ENCODE assay signal across 12 mouse cellular contexts in the genomic region with DNA sequence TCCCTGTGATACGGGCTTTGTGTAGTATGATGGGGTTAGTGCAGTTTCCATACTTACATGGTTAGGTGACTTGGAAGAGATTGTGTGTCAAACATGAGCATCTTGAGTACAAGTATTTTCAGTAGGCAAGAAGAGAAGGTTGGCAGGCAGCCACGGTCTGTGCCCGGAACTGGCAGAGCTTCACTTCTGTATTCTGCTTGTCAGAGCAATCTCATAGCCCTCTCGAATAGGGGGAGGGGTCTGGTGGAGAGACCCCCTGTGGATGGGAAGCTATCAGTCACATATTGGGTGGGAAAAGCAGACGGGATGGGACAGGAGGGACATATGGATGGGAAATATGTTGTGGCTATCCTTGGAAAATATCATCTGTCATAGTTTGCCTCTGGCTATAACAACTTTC. TPM values are rescaled to one million over a fixed set of nuclear protein-coding genes. Genes with fewer than 3 reads are reported as not detected.
DNase-seq lines count a peak whose midpoint lies in the region; ATAC-seq and TF ChIP-seq lines count a peak whose summit lies in the region.
"Had no signal": no experiment of that assay in that cellular context is flagged by ENCODE, and none has a peak within 500 bp of the region (broad histone marks: within the 10 kb centered on the region; RNA-seq: fewer than 3 reads in every experiment).

No protein-coding gene starts in this region.

- H3K9ac ChIP-seq in hindbrain, postnatal 0 days (replicated peaks; ENCODE audit: low read length), result no peak overlapping the region
- no peak overlapping the region for H3K9ac ChIP-seq in hindbrain, embryonic 14.5 days
- H3K9ac ChIP-seq: embryonic facial prominence, embryonic 12.5 days; hindbrain, embryonic 13.5 days had no signal

- H3K9me3 ChIP-seq in hindbrain, postnatal 0 days (ENCODE audit: low read length), result no peaks in the 10 kb centered on the region
- no peaks in the 10 kb centered on the region for H3K9me3 ChIP-seq in hindbrain, embryonic 14.5 days (ENCODE audit: control insufficient read depth, low read length)
- H3K9me3 ChIP-seq: embryonic facial prominence, embryonic 12.5 days; hindbrain, embryonic 13.5 days had no signal

- no peaks in the 10 kb centered on the region for H3K36me3 ChIP-seq in hindbrain, postnatal 0 days (ENCODE audit: insufficient read depth, low read length)
- no peaks in the 10 kb centered on the region for H3K36me3 ChIP-seq in hindbrain, embryonic 14.5 days (replicated peaks; ENCODE audit: control insufficient read depth, insufficient read depth)
- H3K36me3 ChIP-seq: embryonic facial prominence, embryonic 12.5 days; hindbrain, embryonic 13.5 days had no signal

- no peaks in the 10 kb centered on the region for H3K27me3 ChIP-seq in hindbrain, postnatal 0 days (ENCODE audit: insufficient read depth, low read length)
- H3K27me3 ChIP-seq in hindbrain, embryonic 14.5 days (ENCODE audit: control insufficient read depth, insufficient read depth, low read length), result no peaks in the 10 kb centered on the region
- H3K27me3 ChIP-seq: embryonic facial prominence, embryonic 12.5 days; hindbrain, embryonic 13.5 days had no signal

- no peak overlapping the region for H3K4me3 ChIP-seq in hindbrain, postnatal 0 days (ENCODE audit: low read length)
- no peak overlapping the region for H3K4me3 ChIP-seq in hindbrain, embryonic 14.5 days (replicated peaks; ENCODE audit: low read length)
- H3K4me3 ChIP-seq: embryonic facial prominence, embryonic 12.5 days; hindbrain, embryonic 13.5 days had no signal

- H3K4me2 ChIP-seq in hindbrain, postnatal 0 days (ENCODE audit: low read depth, low read length), result no peak overlapping the region
- no peak overlapping the region for H3K4me2 ChIP-seq in hindbrain, embryonic 14.5 days (replicated peaks)
- H3K4me2 ChIP-seq: embryonic facial prominence, embryonic 12.5 days; hindbrain, embryonic 13.5 days had no signal

- WGBS in hindbrain, postnatal 0 days, result 44% methylated on average over 5 of the region's 5 CpGs
- WGBS in hindbrain, embryonic 14.5 days, result 77% methylated on average over 5 of the region's 5 CpGs

- peak; percentile 66; the same call in 1 of the 2 replicates for ATAC-seq in hindbrain, postnatal 0 days
- no peak for ATAC-seq in hindbrain, embryonic 14.5 days (ENCODE audit: low FRiP score)
- ATAC-seq: activated CD4-positive, CD25-positive, alpha-beta regulatory T cell, adult 4 months had no signal

- no peak overlapping the region for H3K27ac ChIP-seq in hindbrain, postnatal 0 days
- H3K27ac ChIP-seq in hindbrain, embryonic 14.5 days, result no peak overlapping the region
- H3K27ac ChIP-seq: embryonic facial prominence, embryonic 12.5 days; hindbrain, embryonic 13.5 days had no signal

- peak; percentile 33 to 66 for DNase-seq in cerebellum, postnatal 25 days
- no peak for DNase-seq in cerebellum, adult 9-10 months
- peak; percentile 67 for DNase-seq in hindbrain, postnatal 0 days (ENCODE audit: low spot score)
- DNase-seq in hindbrain, embryonic 14.5 days (ENCODE audit: low spot score), result no peak
- DNase-seq in brain, adult 2 months (ENCODE audit: low read depth, low spot score), result peak; percentile 34
- peak; percentile 15 to 25 for DNase-seq in layer of hippocampus, postnatal 36 days
- no peak for DNase-seq in embryo, embryonic 11 days
- DNase-seq in lung, postnatal 14 days, result no peak
- DNase-seq: thymus, adult 2 months had no signal

- TF ChIP-seq CTCF in hindbrain, postnatal 0 days (IDR thresholded peaks at IDR 0.05; ENCODE audit: low read depth), result no peak

- H3K4me1 ChIP-seq in hindbrain, postnatal 0 days (ENCODE audit: insufficient read depth, low read length), result no peaks in the 10 kb centered on the region
- no peaks in the 10 kb centered on the region for H3K4me1 ChIP-seq in hindbrain, embryonic 14.5 days (replicated peaks; ENCODE audit: control insufficient read depth, insufficient read depth, low read length)
- H3K4me1 ChIP-seq: embryonic facial prominence, embryonic 12.5 days; hindbrain, embryonic 13.5 days had no signal

RNA-seq across cellular contexts. Expression of a gene that starts 33.5 kb away (rescaled TPM):
- 1.8 and 5.0 TPM in 2 replicates for total RNA-seq in hindbrain, postnatal 0 days (2014; rRNA removed)
- 0.94 and 1.8 TPM in 2 replicates for polyA plus RNA-seq in hindbrain, postnatal 0 days (2015; fragmentation: Nextera tagmentation; extraction: Ambion mirVana)
- 2.2 and 2.6 TPM in 2 replicates for polyA plus RNA-seq in hindbrain, embryonic 14.5 days (2014; fragmentation: Nextera tagmentation; extraction: Ambion mirVana)
- total RNA-seq in layer of hippocampus, postnatal 36 days (2021), result under 1 TPM; 0.56 to 0.85 TPM

Comparison
In these comparisons a context has a peak if more than half of its experiments do, and no peak if none do; other contexts are left out.
1. DNase-seq: peak in cerebellum, postnatal 25 days (2 of 2), hindbrain, postnatal 0 days (single experiment), brain, adult 2 months (single experiment) and layer of hippocampus, postnatal 36 days (2 of 2); none in cerebellum, adult 9-10 months (single experiment), hindbrain, embryonic 14.5 days (single experiment), embryo, embryonic 11 days (single experiment) and lung, postnatal 14 days (single experiment).